Mouse (Mus musculus) heart, embryonic 11.5 days (tissue): ENCODE measurements at regions not wholly inside any gene's neighbourhood (a gene's known extent, or its start where the extent isn't known, plus 50 kb on each side); places are given as distances from the start of the nearest gene placed in this dataset.

ENCODE experiments used
- ATAC-seq: fragments of 200-750 bp; cut with Nextera tagmentation; replicated peaks from 2 replicates; pipeline ENCODE4 v1.8.0; 2017; ENCODE audit warnings: moderate library complexity; ENCODE audit not compliant: insufficient number of reproducible peaks, low FRiP score, low TSS enrichment
- H3K27ac ChIP-seq: fragments of 300-500 bp; sonication (generic); 2 replicates; pipeline ENCODE4 v1.5.1; 2014; ENCODE audit warnings: mild to moderate bottlenecking, low read depth, low read length
- H3K27me3 ChIP-seq: fragments of 300-500 bp; sonication (generic); 2 replicates; pipeline ENCODE4 v1.6.1; 2014; ENCODE audit warnings: mild to moderate bottlenecking, low read length, mixed read lengths; ENCODE audit not compliant: control insufficient read depth, insufficient read depth
- H3K36me3 ChIP-seq: fragments of 300-500 bp; sonication (generic); 2 replicates; pipeline ENCODE4 v1.6.1; 2014; ENCODE audit warnings: mild to moderate bottlenecking, low read length, moderate library complexity, mixed read lengths; ENCODE audit not compliant: control insufficient read depth, insufficient read depth
- H3K4me1 ChIP-seq: fragments of 300-500 bp; sonication (generic); 2 replicates; pipeline ENCODE4 v1.6.1; 2014; ENCODE audit warnings: low read length; ENCODE audit not compliant: control insufficient read depth, insufficient read depth
- H3K4me2 ChIP-seq: fragments of 300-500 bp; sonication (generic); 2 replicates; pipeline ENCODE4 v1.6.1; 2014; ENCODE audit warnings: mild to moderate bottlenecking, moderate library complexity
- H3K4me3 ChIP-seq: fragments of 300-500 bp; sonication (generic); 2 replicates; pipeline ENCODE4 v1.5.1; 2014; ENCODE audit warnings: low read depth, low read length
- H3K9ac ChIP-seq: fragments of 300-500 bp; sonication (generic); 2 replicates; pipeline ENCODE4 v1.6.1; 2014; ENCODE audit warnings: mild to moderate bottlenecking, low read depth, low read length, moderate library complexity
- H3K9me3 ChIP-seq: fragments of 300-500 bp; sonication (generic); replicated peaks from 2 replicates; pipeline ENCODE4 v1.6.1; 2016; ENCODE audit warnings: low read length; ENCODE audit not compliant: control insufficient read depth
- WGBS: fragments of 180-500 bp; shearing (Covaris S2); extraction: QIAGEN DNeasy Blood & Tissue Kit; methylation state at CpG from one replicate; pipeline ENCODE4 v1.1.7; 2014; ENCODE audit not compliant: insufficient replicate concordance; 5-methylcytosine and 5-hydroxymethylcytosine counted together

DNA sequence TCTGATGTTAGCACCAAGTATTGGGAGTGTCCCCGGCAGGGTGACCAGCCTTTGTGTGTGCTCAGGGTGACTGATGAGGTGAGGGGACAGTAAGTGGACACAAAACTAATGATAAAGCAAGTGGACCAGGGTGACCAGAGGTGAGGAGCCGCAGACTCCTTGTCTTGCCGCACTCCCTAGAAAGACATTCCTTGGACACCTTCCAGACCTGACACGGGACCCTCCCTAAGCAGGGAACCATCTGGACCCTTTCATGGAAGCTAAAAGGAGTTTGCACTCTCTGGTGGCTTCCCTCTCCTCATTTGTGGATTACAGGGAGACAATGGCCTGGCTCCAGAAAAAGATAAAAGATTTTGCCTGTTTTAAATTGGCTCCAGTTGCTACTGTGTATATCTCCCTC is 230.7 kb downstream of the Gm12728 start:
- no peaks in the 10 kb centered on the region for H3K36me3 ChIP-seq
- H3K27me3 ChIP-seq = no peaks in the 10 kb centered on the region
- no peak for ATAC-seq
- H3K4me2 ChIP-seq = no peak overlapping the region
- 32% methylated on average over 4 of the region's 4 CpGs for WGBS
- H3K4me3 ChIP-seq = no peak overlapping the region
- peaks cover 13% of the 10 kb centered on the region for H3K4me1 ChIP-seq
- H3K9me3 ChIP-seq = no peaks in the 10 kb centered on the region
- H3K27ac ChIP-seq = no peak overlapping the region
- H3K9ac ChIP-seq = no peak overlapping the region

DNA sequence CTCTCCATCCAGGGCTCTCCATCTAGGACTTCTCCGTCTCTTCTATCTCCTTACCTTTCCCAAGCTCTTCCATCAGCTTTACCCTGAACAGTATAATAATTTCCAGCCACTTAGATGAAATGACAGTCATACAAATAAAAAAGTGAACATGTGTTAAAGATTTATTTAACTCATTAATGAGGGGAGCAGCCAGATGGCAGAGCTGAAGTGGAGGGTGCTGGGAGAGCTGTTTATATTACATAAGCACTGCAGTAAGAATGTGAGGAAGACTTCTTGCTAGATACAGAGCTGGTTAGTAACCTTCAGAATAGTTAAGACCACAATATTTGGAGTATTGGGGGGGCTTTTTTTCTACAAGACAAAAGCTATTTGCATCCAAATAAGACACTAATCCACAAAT is 234.9 kb downstream of the Gm12728 start:
- ATAC-seq = no peak
- peaks cover 9% of the 10 kb centered on the region for H3K4me1 ChIP-seq
- WGBS = 94% methylated on average over 1 of the region's 1 CpGs

DNA sequence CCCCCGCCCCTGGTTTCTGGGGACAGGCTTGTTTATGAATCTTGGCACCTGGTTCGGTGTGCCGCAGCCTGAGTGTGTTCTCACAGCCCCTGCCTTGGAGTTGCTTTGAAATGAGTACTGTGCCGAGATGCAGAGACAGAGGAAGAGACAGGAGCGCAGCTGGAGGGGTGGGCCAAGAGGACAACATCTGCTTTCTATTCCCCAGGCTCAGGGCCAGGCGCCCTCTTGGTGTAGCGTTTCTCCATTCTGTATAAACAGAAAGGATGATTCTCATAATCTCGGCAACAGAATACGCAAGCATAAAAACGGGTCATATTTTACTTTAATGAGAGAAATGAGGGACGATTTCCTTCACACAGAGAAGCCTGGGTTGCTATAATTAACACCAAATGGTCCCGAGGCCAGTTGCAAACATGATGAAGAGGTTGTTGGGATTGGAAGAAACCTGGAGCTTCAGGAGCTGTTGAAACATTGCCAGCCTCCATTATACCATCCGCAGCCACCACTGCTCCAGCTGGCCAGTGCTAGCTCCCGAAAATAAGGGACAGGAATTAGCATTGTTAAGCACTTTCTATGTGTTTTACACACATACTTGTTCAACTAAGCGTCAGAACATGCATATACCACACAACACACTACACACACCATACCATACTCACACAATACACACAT is 236.4 kb downstream of the Gm12728 start:
- Histone ChIP-seq H3K4me3 (no peak overlapping the region), H3K4me2 (no peak overlapping the region), H3K9ac (no peak overlapping the region), H3K27ac (no peak overlapping the region), H3K36me3 (no peaks in the 10 kb centered on the region), H3K9me3 (no peaks in the 10 kb centered on the region), H3K27me3 (no peaks in the 10 kb centered on the region), H3K4me1 (no peaks in the 10 kb centered on the region)
- 67% methylated on average over 15 of the region's 15 CpGs for WGBS
- ATAC-seq = no peak

More for the DNA sequence above, 234.9 kb downstream of the Gm12728 start:
- Histone ChIP-seq H3K27ac (no peak overlapping the region), H3K9ac (no peak overlapping the region), H3K27me3 (no peaks in the 10 kb centered on the region), H3K9me3 (no peaks in the 10 kb centered on the region), H3K36me3 (no peaks in the 10 kb centered on the region), H3K4me3 (no peak overlapping the region), H3K4me2 (no peak overlapping the region)

DNA sequence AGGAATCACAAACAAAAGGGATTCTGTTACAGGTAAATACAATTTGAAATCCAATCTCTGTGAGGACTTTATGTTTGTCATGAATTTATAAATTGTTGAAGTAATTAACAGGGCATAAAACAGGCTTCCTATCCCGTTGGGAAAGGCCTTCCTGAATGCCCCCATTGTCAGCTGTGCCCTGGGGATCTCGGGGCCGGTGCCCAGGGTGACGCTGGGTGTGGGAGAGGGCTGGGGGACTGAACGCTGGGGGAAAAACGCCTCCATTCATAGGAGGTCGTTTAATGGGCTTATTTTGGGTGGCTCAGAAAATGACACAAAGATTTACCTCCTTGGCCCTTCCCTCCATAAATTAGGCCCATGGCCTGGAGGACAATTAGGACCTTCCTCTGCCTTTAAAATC is 250.7 kb downstream of the Gm12728 start:
- Histone ChIP-seq H3K4me3 (no peak overlapping the region), H3K9ac (no peak overlapping the region), H3K36me3 (no peaks in the 10 kb centered on the region), H3K9me3 (no peaks in the 10 kb centered on the region), H3K4me1 (0 out of 2 replicates have a peak, but pooled peaks cover 2% of the 10 kb centered on the region), H3K27ac (no peak overlapping the region), H3K27me3 (no peaks in the 10 kb centered on the region), H3K4me2 (no peak overlapping the region)
- WGBS = 63% methylated on average over 7 of the region's 7 CpGs
- ATAC-seq = no peak

DNA sequence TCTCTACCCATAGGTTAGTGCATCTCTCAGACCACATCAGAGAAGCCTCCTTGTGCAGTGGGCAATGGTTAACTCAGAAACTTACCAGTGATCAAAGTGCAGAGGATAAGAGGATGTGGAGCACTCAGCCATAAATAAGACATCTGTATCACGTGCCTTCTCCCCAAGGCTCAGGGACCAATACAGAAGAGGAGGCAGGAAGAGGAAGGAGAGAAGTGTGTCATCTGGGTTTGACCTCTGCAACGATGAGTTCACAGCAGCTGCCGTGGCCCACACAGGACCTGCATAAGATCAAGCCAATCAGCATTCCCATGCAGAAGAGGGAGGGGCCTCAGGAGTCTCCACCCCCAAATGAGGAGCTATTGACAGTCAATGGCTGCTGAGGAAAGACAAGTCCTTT is 252.8 kb downstream of the Gm12728 start:
- WGBS = 57% methylated on average over 3 of the region's 3 CpGs
- Histone ChIP-seq H3K36me3 (no peaks in the 10 kb centered on the region), H3K27me3 (no peaks in the 10 kb centered on the region), H3K4me2 (no peak overlapping the region), H3K4me1 (0 out of 2 replicates have a peak, but pooled peaks cover 2% of the 10 kb centered on the region), H3K9ac (no peak overlapping the region), H3K9me3 (no peaks in the 10 kb centered on the region), H3K27ac (no peak overlapping the region), H3K4me3 (no peak overlapping the region)
- ATAC-seq = no peak

DNA sequence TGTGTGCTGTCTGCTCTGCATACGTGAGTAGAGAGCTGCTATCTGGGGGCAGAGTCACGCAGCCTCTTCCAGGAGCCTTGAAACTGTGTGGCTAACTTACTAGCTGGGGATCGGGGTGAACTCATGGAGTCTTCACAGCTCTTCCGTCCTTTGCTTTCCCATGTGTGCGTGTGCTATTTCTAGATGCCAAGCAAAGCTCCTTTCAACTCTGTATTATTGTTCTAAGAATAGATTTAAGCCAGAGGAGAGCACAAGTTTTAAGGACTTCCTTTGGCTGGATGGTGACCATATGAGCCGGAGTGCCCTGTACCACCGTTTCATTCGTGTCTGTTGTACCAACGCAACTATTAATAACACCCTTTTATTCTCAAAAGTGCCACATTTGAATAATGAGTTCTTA is 254.0 kb downstream of the Gm12728 start:
- H3K9ac ChIP-seq = no peak overlapping the region

DNA sequence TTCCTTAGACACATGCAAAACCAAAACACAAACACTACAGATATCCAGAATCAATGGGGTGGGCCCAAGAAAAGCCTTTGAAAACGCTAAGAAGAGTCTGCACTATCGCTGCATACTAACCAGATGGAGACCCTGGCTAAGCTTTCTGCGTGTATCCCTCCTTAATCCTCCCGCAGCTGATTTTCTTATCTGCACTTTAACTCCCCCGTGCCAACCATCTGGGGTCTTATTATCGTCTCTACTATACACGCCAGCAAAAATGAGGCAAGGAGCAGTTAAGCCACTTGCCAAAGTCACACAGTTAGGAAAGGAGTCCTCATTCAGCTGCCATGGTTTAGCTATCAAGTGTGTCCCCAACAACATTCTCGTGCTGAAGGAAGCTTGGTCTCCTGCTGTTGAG is 258.4 kb downstream of the Gm12728 start:
- Histone ChIP-seq H3K4me1 (peaks cover 9% of the 10 kb centered on the region; the same call in 1 of the 2 replicates), H3K36me3 (no peaks in the 10 kb centered on the region), H3K4me3 (no peak overlapping the region), H3K9ac (no peak overlapping the region), H3K27ac (no peak overlapping the region), H3K27me3 (no peaks in the 10 kb centered on the region), H3K4me2 (no peak overlapping the region), H3K9me3 (no peaks in the 10 kb centered on the region)
- no peak for ATAC-seq
- 42% methylated on average over 8 of the region's 8 CpGs for WGBS

More for the DNA sequence above, 254.0 kb downstream of the Gm12728 start:
- Histone ChIP-seq H3K4me2 (no peak overlapping the region), H3K27ac (no peak overlapping the region), H3K4me1 (peaks cover 9% of the 10 kb centered on the region; the same call in 1 of the 2 replicates), H3K9me3 (no peaks in the 10 kb centered on the region), H3K27me3 (no peaks in the 10 kb centered on the region), H3K36me3 (no peaks in the 10 kb centered on the region), H3K4me3 (no peak overlapping the region)
- 64% methylated on average over 9 of the region's 9 CpGs for whole genome bisulfite sequencing
- no peak for ATAC-seq

DNA sequence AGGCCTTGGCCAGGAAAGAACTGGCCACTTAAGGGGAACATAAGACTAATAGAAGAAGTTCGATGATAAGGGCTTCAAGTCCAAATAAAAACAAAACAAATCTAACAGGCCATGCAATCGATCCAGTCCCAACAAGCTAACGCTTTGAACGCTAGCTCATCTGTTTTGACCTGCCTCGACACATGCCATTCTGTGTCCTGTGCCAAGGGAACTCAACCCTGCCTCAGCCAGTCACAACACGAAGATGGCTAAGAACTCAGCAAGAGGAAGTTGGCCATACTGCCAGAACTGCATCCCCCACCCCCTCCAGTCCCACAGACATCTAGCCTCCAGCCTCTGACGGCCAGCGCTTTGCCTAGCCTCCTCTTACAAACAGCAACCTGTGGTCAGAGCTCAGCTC is 259.1 kb downstream of the Gm12728 start:
- Histone ChIP-seq H3K36me3 (no peaks in the 10 kb centered on the region), H3K4me1 (peaks cover 7% of the 10 kb centered on the region; the same call in 1 of the 2 replicates), H3K4me2 (no peak overlapping the region), H3K27me3 (no peaks in the 10 kb centered on the region), H3K4me3 (no peak overlapping the region), H3K9ac (no peak overlapping the region), H3K9me3 (no peaks in the 10 kb centered on the region), H3K27ac (no peak overlapping the region)
- no peak for ATAC-seq
- WGBS = 85% methylated on average over 8 of the region's 8 CpGs

DNA sequence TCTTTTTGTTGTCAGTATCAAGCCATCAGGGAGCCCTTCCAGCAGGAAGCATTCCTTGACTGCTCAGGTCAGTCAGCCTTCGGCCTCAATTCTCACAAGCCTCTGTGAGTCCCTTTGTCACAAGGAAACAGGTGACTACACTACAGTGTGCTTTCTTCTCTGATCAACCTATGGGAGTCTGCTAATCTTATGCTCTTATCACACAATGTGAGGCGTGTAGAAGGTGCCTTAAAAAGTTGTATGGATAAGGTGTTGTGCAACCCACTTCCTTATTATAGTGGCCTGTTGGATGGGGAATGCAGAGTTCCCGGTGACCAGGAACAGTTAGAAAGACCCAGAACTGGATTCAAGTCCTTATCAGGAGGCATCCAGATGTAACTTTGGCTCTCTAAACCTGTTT is 260.2 kb downstream of the Gm12728 start:
- H3K27ac ChIP-seq = no peak overlapping the region
- peaks cover 7% of the 10 kb centered on the region; the same call in 1 of the 2 replicates for H3K4me1 ChIP-seq
- no peaks in the 10 kb centered on the region for H3K27me3 ChIP-seq
- ATAC-seq = no peak
- 63% methylated on average over 3 of the region's 3 CpGs for WGBS
- H3K4me3 ChIP-seq = no peak overlapping the region
- no peaks in the 10 kb centered on the region for H3K36me3 ChIP-seq
- no peak overlapping the region for H3K4me2 ChIP-seq
- no peak overlapping the region for H3K9ac ChIP-seq
- H3K9me3 ChIP-seq = no peaks in the 10 kb centered on the region
